Mouse (Mus musculus) CD4-positive naive resting alpha-beta T cell, adult 76 days (primary cell): ENCODE measurements around the gene Fthl17f. TPM values are rescaled to one million over a fixed set of nuclear protein-coding genes. Genes with fewer than 3 reads are reported as not detected.

Experiments used
- total RNA-seq: library from RNA; stranded (reverse); gene quantifications from one replicate; pipeline ENCODE4 v1.2.4, GENCODE M21; 2023

Fthl17f gene
- not detected for total RNA-seq

DNA sequence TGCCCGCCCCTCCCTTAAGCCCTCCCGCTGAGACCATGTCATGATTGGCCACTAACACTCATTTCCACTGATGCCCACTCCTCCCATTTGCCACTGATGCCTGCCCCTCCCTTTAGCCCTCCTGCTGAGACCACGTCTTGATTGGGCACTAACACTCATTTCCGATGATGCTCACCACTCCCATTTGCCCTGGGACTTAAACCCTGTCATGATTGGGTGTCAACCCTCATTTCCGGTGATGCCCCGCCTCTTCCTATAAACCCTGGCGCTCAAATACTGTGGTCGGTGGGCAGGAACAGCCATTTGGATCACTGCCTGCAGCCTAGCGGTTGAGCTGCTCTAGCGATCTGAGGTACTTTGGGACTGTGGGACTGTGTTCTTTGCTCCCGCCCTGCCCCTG, at the start of gene Fthl17f:
Gene Fthl17f (plus strand): TSS at position 301 of the 400 bp plus-strand sequence.

DNA sequence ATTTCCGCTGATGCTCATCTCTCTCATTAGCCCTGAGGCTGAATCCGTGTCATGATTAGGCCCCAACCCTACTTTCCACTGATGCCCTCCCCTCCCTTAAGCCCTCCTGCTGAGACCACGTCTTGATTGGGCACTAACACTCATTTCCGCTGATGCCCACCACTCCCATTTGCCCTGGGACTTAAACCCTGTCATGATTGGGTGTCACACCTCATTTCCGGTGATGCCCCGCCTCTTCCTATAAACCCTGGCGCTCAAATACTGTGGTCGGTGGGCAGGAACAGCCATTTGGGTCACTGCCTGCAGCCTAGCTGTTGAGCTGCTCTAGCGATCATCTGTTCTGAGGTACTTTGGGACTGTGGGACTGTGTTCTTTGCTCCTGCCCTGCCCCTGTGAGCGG, 29.6 kb upstream of the Fthl17f start, which contains the start of gene Fthl17e:
Gene Fthl17e (plus strand): TSS at position 301 of the 400 bp plus-strand sequence.

DNA sequence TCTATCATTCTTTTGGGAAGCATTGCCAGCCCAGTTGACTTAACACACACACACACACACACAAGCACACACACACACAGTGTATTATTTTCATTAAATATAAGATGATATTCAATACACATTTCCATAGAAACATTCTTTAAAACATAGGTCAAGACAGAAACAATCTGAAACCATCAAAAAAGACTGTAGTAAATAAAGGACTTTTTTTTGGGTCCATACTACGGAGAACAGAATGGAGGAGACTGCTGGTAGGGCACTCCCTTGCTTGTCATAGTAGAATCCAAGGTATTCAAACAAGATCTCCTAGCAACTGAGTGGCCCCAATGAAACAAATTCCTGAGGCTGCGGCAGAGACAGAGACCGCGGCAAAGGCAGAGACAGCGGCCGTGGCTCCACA, 41.4 kb downstream of the Fthl17f start, which contains the start of gene 4930402K13Rik:
Gene 4930402K13Rik (plus strand): TSS at position 301 of the 400 bp plus-strand sequence.

Other genes with a start within 250 kb of the Fthl17f start
- not detected for gene Gm6592, start 219.0 kb upstream of the Fthl17f start, total RNA-seq
- not detected for gene Gm5751, start 188.8 kb upstream of the Fthl17f start, total RNA-seq
- 1.2 TPM for gene B630019K06Rik, start 170.6 kb upstream of the Fthl17f start, total RNA-seq
- gene Fthl17b, start 100.0 kb upstream of the Fthl17f start, total RNA-seq = not detected
- not detected for gene Fthl17c, start 86.5 kb upstream of the Fthl17f start, total RNA-seq
- not detected for gene Fthl17d, start 76.3 kb upstream of the Fthl17f start, total RNA-seq
- not detected for gene Fthl17e, start 29.5 kb upstream of the Fthl17f start, total RNA-seq
- gene 4930402K13Rik, start 41.5 kb downstream of the Fthl17f start, total RNA-seq = not detected
- gene Lancl3, start 136.9 kb downstream of the Fthl17f start, total RNA-seq = not detected
- not detected for gene Gm14862, start 193.9 kb downstream of the Fthl17f start, total RNA-seq
- 1.4 TPM for gene Xk, start 209.7 kb downstream of the Fthl17f start, total RNA-seq
- gene H2al1m, start 220.7 kb downstream of the Fthl17f start, total RNA-seq = 2.5 TPM